Mouse (Mus musculus) gastrocnemius, adult 8-10 months (tissue): ENCODE results near the gene Snd1. TPM values are rescaled to one million over a fixed set of nuclear protein-coding genes. Genes with fewer than 3 reads are reported as not detected.

Source experiments
- total RNA-seq, 4 experiments: library from RNA; stranded (reverse); gene quantifications; 2 replicates each; pipeline ENCODE4 v1.2.4; 2022

Snd1 gene
- total RNA-seq, 4 experiments from 2014 or later, result 42.6 to 54.4 (median 50.1) TPM

Other genes with a start within 250 kb of the Snd1 start
- gene Zfp800, start 77.1 kb upstream of the Snd1 start, total RNA-seq, result 1 to 10 TPM; 3.5 to 5.9 (median 4.6) TPM
- 10 to 100 TPM; 73.1 to 79.0 (median 74.8) TPM for gene Arf5, start 51.6 kb upstream of the Snd1 start, total RNA-seq
- gene Fscn3, start 47.4 kb upstream of the Snd1 start, total RNA-seq, result not detected
- gene Gcc1, start 46.7 kb upstream of the Snd1 start, total RNA-seq, result 1 to 10 TPM; 6.1 to 9.0 (median 6.5) TPM
- not detected for gene Pax4, start 25.8 kb upstream of the Snd1 start, total RNA-seq